Mouse (Mus musculus): Measurements from ENCODE around the gene Mrpl16.

The Mrpl16 gene

DNA sequence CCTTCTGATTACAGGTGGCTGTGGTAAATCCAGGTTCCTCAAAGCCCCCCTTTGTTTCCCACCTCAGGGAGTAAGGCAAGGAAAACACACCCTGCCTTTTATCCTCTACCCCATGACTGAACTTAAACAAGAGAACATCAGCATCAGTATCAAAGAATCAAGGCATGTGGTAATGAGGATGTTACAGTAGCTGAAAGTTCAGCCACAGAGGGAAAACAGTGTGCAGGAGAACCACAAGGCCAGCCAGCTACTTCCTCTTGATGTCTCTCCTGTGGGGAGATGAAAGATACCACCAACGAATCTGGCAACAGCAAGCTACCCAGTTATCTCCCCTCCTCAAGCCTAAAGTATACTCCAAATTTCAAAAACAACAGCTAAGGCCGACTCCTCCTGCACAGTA lies 37.1 kb downstream of the Mrpl16 start:
- DNase-seq, result no peak

DNA sequence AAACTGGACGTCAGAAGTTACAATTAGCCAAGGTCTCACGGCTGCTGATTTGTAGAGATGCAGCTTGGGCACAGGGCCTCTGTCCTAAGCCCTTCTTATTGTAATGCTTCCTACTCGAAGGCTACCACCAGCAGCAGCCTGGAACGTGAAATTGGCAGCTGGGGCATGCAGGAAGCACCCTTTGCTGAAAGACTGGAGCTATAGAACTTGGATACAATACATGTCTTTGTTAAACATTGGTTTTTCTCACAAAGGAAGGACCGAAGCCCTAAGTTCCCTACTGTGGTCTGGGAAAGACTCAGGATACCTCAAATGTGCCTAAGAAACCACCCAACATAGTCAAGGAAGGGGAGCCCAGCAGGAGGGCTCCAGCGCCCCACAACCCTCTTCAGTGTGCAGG lies 37.6 kb downstream of the Mrpl16 start:
- no peak for DNase-seq

GRCm38 (mm10) chr19:11808452-11808851 lies 38.3 kb downstream of the Mrpl16 start:
- DNase-seq, result no peak

DNA sequence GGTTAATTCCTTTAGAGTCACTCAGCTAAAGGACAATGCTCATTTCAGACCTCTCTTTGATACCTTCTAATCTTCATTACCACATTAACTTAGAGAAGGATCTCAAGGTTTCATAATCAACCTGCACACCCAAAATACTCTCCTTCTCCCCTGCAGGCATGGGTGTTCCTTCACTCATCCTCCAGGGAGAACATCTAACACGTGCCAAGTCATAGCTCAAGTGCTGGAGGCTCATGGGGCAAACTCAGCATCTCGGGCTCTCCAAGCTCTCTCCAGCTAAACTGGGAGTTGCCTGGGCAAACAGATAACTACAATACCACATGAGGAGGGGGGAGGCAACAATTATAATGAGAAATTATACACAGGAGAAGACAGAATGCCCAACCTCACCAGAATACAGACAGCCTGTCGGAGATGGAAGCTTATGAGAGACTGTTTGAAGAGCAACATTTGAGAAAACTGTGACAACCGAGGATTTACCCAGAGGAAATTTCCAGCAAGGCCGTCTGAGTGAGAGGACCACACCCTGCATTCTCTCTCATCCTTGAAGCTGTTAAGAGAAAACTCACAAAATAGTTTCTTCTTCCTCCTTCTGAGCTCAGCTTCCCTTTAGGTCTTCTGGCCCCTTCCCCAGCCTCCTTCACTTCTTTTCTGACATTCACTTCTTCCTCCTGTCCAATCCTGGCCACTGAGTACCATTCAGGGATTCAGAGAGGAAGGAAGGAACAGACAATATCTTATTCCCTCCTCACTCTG lies 40.0 kb downstream of the Mrpl16 start:
- no peak for DNase-seq

DNA sequence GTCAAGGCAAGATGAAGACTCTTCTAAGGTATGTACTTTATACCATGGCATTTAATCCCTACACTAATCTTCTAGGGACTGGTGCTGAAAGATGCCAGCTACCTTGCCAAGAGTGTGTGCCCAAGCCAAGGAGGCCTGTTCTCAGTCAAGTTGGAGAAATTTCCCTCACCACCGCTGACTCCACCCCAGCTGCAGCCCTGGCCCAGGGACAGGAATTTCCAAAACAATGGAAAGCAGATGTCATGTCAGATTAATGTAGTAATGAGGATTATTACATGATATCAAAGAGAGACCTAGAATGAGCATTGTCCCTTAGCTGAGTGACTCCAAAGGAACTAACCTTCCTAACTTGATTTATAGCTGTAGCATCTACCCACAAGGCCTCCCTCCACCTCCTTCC lies 40.7 kb downstream of the Mrpl16 start:
- DNase-seq, result peak; percentile 36 to 46

DNA sequence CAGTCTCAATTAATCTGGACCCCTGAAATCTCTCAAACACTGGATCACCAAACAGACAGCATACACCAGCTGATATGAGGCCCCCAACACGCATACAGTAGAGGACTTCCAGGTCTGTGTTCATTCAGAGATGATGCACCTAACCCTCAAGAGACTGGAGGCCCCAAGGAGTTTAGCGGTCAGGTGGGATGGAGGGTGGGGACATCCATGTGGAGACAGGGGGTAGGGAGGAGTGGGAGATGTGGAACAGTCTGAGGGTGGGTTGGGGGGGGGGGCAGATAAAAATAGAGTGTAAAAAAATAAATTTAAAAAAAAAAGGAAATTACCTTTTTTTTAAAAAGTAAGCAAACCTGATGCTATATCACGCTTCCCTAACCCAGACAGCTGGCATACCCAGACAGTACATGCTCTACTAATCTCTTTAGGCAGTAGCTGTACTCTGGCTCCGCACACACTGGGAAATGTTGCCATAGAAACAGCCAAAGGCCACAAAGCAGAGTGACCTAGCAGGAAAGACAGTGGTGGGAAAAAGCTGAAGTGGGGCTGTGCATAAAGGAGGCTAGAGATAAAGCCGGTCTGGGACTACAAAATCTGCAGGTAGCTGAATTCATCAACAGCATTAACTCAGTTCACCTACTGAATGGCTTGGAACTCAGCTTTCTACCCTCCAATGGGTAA lies 41.6 kb downstream of the Mrpl16 start:
- peak; percentile 50 to 72 for DNase-seq

DNA sequence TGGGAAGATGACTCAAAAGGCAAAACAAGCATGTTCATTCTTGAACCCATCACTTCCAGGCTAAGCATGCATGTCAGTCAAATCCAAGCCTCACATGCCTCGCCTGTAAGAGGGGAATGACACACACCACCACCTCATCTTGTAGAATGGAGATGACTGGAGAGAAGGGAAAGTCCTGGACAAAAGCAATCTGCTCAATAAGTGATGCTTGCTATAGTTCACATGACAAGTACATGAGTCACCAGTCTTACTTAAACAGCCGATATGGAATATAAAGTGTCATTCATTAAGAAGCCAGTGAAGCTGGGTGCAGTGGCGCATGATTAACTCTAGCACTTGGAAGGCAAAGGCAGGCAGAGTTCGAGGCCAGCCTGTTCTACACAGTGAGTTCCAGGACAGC lies 42.9 kb downstream of the Mrpl16 start:
- peak in 1 of 2 experiments; percentile 12 for DNase-seq

GRCm38 (mm10) chr19:11813649-11814048 lies 43.5 kb downstream of the Mrpl16 start:
- DNase-seq, result peak; percentile 16 to 21

DNA sequence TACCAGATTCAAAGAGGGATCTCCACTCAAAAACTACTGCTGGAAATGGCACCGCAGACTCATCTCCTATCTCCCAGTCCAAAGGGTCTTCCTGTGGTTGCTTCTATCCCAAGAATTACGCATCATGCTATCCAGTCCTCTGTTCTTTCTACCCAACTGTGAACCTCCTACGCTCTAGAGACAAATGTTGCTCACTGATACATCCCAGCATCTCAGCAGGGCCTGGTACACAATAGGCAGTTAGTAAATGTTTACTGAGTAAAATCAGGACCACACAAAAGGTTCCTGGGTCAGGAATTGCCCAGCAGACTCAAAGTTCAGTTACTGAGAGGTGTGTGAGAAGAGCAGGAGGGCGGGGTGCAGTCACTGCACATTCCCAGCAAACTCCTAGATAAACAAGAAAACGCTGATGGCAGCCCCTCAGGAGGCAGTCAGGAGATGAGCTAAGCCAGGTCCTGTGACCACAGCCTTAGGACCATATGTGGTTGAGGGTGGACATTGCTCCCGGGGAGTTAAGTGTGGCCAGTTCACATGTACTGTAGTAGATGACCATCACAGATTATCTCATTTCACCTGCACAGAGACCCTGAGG lies 44.6 kb downstream of the Mrpl16 start:
- peak; percentile 72 to 86 for DNase-seq

GRCm38 (mm10) chr19:11816706-11817105 lies 46.5 kb downstream of the Mrpl16 start:
- peak; percentile 42 to 54 for DNase-seq

- DNase-seq, result peak in 1 of 2 experiments; percentile 10
Measured at GRCm38 (mm10) chr19:11817586-11817985, 47.4 kb downstream of the Mrpl16 start.

DNA sequence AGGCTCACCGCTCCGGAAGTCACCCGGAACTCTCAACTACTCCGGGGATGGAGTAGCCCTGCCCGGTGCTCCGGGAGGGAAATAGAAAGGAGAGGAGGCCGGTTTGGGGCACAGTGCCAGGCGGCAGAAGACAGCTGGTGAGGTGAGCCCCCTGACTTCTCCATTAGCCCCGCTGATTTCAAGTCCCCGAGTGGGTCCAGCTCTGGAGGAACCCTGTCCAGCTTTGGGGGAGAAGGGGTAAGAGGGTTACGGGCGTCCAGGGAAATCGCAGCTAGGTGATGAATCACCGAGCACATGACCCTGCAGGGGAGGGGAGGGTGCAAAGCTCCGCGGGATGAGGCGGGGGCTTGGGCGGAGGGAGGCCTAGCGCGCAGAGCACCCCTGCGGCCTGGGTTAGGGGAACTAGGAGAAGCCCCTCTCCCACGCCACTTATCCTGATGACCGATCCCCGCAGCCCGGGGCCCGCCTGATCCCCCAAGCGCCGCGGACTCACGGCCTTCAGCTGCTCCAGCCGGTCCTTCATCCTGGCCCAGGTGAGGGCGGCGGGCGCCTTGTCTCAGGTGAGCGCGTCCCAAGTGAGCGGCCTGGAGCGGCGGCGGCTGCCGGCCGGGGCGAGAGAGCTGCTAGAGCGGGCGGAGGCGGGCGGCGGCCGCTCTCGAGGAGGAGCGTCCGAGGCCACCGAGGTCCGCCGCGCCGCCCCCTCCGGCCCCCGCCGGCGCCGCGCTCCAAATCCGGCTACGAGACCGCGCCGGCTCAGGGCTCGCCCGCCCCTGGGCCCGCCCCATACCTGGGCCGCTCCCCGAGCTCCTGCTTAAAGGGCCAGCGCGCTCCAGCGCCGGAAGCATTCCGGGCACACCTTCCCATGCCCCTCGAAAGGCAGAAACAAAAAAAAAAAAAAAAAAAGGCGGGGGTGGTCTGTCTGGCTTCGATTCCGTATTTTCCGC lies 48.3 kb downstream of the Mrpl16 start:
- DNase-seq, result peak; percentile 82 to 90

- no peak for DNase-seq
Measured at GRCm38 (mm10) chr19:11819143-11819700, 49.0 kb downstream of the Mrpl16 start, which contains the start of gene Stx3. Stx3 (minus strand) TSS chr19:11819403.

DNA sequence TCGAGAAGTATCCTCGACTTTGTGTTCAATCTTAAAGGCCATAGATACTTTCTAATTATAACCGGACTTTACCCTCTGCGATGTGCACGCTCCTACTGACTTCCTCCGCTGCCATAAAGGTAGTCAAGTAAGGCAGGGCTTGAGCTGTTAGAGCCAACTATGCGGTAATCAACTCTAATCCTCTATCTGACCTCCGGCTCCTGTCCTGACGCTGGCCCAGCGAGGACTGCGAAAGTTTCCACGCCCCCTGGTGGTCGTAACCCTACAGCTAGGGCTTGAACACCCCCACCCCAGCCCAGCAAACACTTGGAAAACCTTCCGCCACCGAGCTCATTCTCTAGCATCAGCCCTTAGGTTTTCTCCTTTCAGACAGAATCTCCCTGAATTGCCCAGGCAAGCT lies 49.6 kb downstream of the Mrpl16 start:
- peak; percentile 86 to 94 for DNase-seq

DNA sequence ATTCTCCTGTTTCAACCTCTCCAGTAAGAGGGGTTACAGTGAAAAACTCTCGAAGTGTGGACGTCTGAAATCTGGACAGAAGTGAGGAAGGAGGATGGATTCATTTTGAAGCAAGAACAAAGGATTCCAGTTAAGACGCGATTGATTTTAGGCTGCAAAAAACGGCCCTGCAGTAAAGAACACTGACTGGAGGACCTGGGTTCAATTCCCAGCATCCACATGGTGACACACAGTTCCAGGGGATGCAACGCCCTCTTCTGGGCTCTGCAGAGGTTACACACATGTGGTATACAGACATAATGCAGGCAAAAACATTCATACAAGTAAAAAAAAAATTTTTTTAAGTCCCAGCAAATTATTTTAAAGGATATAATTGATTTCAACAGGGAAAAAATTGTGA lies 50.0 kb downstream of the Mrpl16 start:
- DNase-seq, result peak in 1 of 2 experiments; percentile 26

DNA sequence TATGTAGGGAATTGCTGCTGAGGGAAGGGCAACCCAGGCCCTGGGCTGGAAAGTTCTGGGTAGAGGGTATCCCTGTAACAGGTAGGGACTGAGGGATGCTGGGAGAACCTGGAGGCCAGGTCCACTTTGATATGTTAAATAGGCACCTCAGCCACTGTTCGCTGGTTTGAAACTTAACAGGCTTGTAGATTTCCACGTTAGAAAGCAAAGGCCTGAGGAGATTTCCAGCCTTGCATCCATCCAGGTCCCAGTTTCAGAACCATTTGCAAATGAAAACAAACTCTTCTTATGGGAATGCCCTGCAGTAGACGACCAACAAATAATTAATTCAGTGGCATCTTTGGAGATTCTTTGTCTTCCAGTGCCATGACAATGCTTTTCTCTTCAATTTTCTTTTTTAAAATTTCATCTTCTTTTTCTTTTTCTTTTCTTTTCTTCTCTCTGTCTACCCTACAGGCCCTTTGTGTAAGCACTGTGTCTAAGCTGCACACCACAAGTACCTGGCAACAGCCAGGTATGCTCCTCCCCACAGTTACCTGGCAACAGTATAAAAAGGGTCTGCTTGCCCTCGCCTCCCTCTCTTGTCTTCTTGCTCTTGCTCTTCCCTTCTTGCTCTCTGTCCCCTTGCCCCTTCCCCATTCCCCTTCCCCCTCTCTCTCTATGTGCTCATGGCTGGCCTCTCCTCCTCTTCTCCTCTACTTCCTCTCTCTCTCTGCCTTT lies 53.3 kb downstream of the Mrpl16 start:
- no peak for DNase-seq
